Mouse (Mus musculus) hindbrain, embryonic 11.5 days (tissue): ENCODE results near the gene Mgat4b. TPM values are rescaled to one million over a fixed set of nuclear protein-coding genes. Genes with fewer than 3 reads are reported as not detected.

Experiments
- ATAC-seq: fragments of 200-750 bp; cut with Nextera tagmentation; 2 replicates; pipeline ENCODE4 v1.8.0; 2017; ENCODE audit warnings: mild to moderate bottlenecking, moderate TSS enrichment, moderate library complexity; ENCODE audit not compliant: low FRiP score
- DNase-seq: peaks from one replicate; pipeline ENCODE4 v3.0.0-alpha.2; 2015; ENCODE audit warnings: low spot score
- H3K27ac ChIP-seq: fragments of 300-500 bp; sonication (generic); 2 replicates; pipeline ENCODE4 v1.5.1; 2014; ENCODE audit warnings: mild to moderate bottlenecking, low read depth, low read length
- H3K27me3 ChIP-seq: fragments of 300-500 bp; sonication (generic); 2 replicates; pipeline ENCODE4 v1.6.1; 2014; ENCODE audit warnings: mild to moderate bottlenecking, low read length, moderate library complexity, mixed read lengths; ENCODE audit not compliant: control insufficient read depth, insufficient read depth
- H3K36me3 ChIP-seq: fragments of 300-500 bp; sonication (generic); 2 replicates; pipeline ENCODE4 v1.6.1; 2014; ENCODE audit warnings: mild to moderate bottlenecking, low read length, moderate library complexity, mixed read lengths; ENCODE audit not compliant: control insufficient read depth, insufficient read depth
- H3K4me1 ChIP-seq: fragments of 300-500 bp; sonication (generic); replicated peaks from 2 replicates; pipeline ENCODE4 v1.6.1; 2014; ENCODE audit warnings: low read length, mixed read lengths; ENCODE audit not compliant: control insufficient read depth, insufficient read depth
- H3K4me2 ChIP-seq: fragments of 300-500 bp; sonication (generic); replicated peaks from 2 replicates; pipeline ENCODE4 v1.6.1; 2014; ENCODE audit warnings: mild to moderate bottlenecking, low read depth, low read length
- H3K4me3 ChIP-seq: fragments of 300-500 bp; sonication (generic); 2 replicates; pipeline ENCODE4 v1.5.1; 2014; ENCODE audit warnings: low read depth, low read length
- H3K9ac ChIP-seq: fragments of 300-500 bp; sonication (generic); 2 replicates; pipeline ENCODE4 v1.6.1; 2014; ENCODE audit warnings: low read depth, low read length
- H3K9me3 ChIP-seq: fragments of 300-500 bp; sonication (generic); 2 replicates; pipeline ENCODE4 v1.6.1; 2016; ENCODE audit warnings: low read length; ENCODE audit not compliant: control insufficient read depth
- WGBS: fragments of 180-500 bp; shearing (Covaris S2); extraction: QIAGEN DNeasy Blood & Tissue Kit; methylation state at CpG from one replicate; pipeline ENCODE4 v1.1.7; 2014; 5-methylcytosine and 5-hydroxymethylcytosine counted together
- polyA plus RNA-seq: library from polyadenylated mRNA; unstranded; fragments of >200 nt; fragmentation: Nextera tagmentation; extraction: Ambion mirVana; gene quantifications from 2 replicates; pipeline ENCODE4 v1.2.1, GENCODE M21; 2014

Gene Mgat4b
- polyA plus RNA-seq, 1 experiment from 2014 or later, result 17.9 TPM

GRCm38 (mm10) chr11:50216724-50217366 is 6.2 kb downstream of the Mgat4b start:
- 65% methylated on average over 4 of the region's 4 CpGs for WGBS
- no peak for ATAC-seq
- Histone ChIP-seq H3K4me2 (no peak overlapping the region), H3K27ac (no peak overlapping the region), H3K9ac (no peak overlapping the region), H3K27me3 (no peaks in the 10 kb centered on the region), H3K4me1 (no peaks in the 10 kb centered on the region), H3K9me3 (no peaks in the 10 kb centered on the region), H3K36me3 (no peaks in the 10 kb centered on the region), H3K4me3 (no peak overlapping the region)
- DNase-seq, result no peak

- Histone ChIP-seq H3K4me2 (no peak overlapping the region), H3K9me3 (no peaks in the 10 kb centered on the region), H3K27ac (no peak overlapping the region), H3K27me3 (no peaks in the 10 kb centered on the region), H3K4me1 (no peaks in the 10 kb centered on the region), H3K9ac (no peak overlapping the region), H3K36me3 (no peaks in the 10 kb centered on the region), H3K4me3 (no peak overlapping the region)
- WGBS, result 48% methylated on average over 4 of the region's 4 CpGs
- ATAC-seq (no peak), DNase-seq (no peak)
These were observed 7.1 kb downstream of the Mgat4b start for GRCm38 (mm10) chr11:50217811-50218210.

- no peak overlapping the region for H3K27ac ChIP-seq
- no peaks in the 10 kb centered on the region for H3K36me3 ChIP-seq
- DNase-seq (no peak), ATAC-seq (no peak)
- H3K9me3 ChIP-seq, result no peaks in the 10 kb centered on the region
- WGBS, result 60% methylated on average over 2 of the region's 2 CpGs
- no peaks in the 10 kb centered on the region for H3K4me1 ChIP-seq
- H3K4me2 ChIP-seq, result no peak overlapping the region
- no peak overlapping the region for H3K4me3 ChIP-seq
- H3K9ac ChIP-seq, result no peak overlapping the region
- H3K27me3 ChIP-seq, result no peaks in the 10 kb centered on the region
These were observed 9.1 kb downstream of the Mgat4b start for GRCm38 (mm10) chr11:50219833-50220232.

GRCm38 (mm10) chr11:50222559-50223276 is 12.0 kb downstream of the Mgat4b start:
- Histone ChIP-seq H3K36me3 (no peaks in the 10 kb centered on the region), H3K4me1 (peaks cover 4% of the 10 kb centered on the region), H3K4me3 (no peak overlapping the region), H3K9me3 (no peaks in the 10 kb centered on the region), H3K4me2 (no peak overlapping the region), H3K27me3 (no peaks in the 10 kb centered on the region), H3K27ac (no peak overlapping the region), H3K9ac (no peak overlapping the region)
- no peak for DNase-seq
- 53% methylated on average over 7 of the region's 7 CpGs for WGBS
- no peak for ATAC-seq

- Histone ChIP-seq H3K4me3 (peak overlapping the region; percentile 72), H3K36me3 (no peaks in the 10 kb centered on the region), H3K9ac (peak overlapping the region; percentile 97), H3K27me3 (no peaks in the 10 kb centered on the region; the same call in 1 of the 2 replicates), H3K9me3 (no peaks in the 10 kb centered on the region), H3K4me2 (peak overlapping the region; percentile 54), H3K27ac (peak overlapping the region; percentile 83), H3K4me1 (peaks cover 4% of the 10 kb centered on the region)
- 8% methylated on average over 17 of the region's 17 CpGs for WGBS
- no peak for DNase-seq
- ATAC-seq, result peak; percentile 28
These were observed 13.3 kb downstream of the Mgat4b start for GRCm38 (mm10) chr11:50223783-50224662.

- Histone ChIP-seq H3K27ac (peak overlapping the region; percentile 83), H3K27me3 (no peaks in the 10 kb centered on the region; the same call in 1 of the 2 replicates), H3K4me1 (peaks cover 4% of the 10 kb centered on the region), H3K4me3 (peak overlapping the region; percentile 72), H3K9ac (peak overlapping the region; percentile 97), H3K9me3 (no peaks in the 10 kb centered on the region), H3K36me3 (no peaks in the 10 kb centered on the region), H3K4me2 (peak overlapping the region; percentile 54)
- WGBS, result under 1% methylated on average over 57 of the region's 70 CpGs
- peak; percentile 86 for ATAC-seq
- peak; percentile 86 for DNase-seq
These were observed 14.2 kb downstream of the Mgat4b start for GRCm38 (mm10) chr11:50224671-50225530.

- WGBS, result 5% methylated on average over 29 of the region's 34 CpGs
- peaks cover 7% of the 10 kb centered on the region for H3K4me1 ChIP-seq
These were observed 15.1 kb downstream of the Mgat4b start for GRCm38 (mm10) chr11:50225611-50226378.

More at GRCm38 (mm10) chr11:50225611-50226378, 15.1 kb downstream of the Mgat4b start:
- Histone ChIP-seq H3K36me3 (no peaks in the 10 kb centered on the region), H3K4me3 (peak overlapping the region; percentile 72), H3K27ac (peak overlapping the region; percentile 83), H3K4me2 (peak overlapping the region; percentile 54), H3K9me3 (no peaks in the 10 kb centered on the region), H3K9ac (peak overlapping the region; percentile 97), H3K27me3 (peaks cover 2% of the 10 kb centered on the region; the same call in 1 of the 2 replicates)
- peak; percentile 62 for DNase-seq
- ATAC-seq, result peak; percentile 16; the same call in 1 of the 2 replicates
